Mouse (Mus musculus) kidney, adult 9 months (tissue): ENCODE data around the gene Lnpep.

ENCODE experiments used
- DNase-seq: peaks from one replicate; pipeline ENCODE4 v3.0.0; 2022

Gene Lnpep

GRCm38 (mm10) chr17:17491622-17492001 is 133.2 kb downstream of the Lnpep start:
- peak; percentile 14 for DNase-seq

GRCm38 (mm10) chr17:17490820-17491621 is 133.8 kb downstream of the Lnpep start:
- peak; percentile 20 for DNase-seq

GRCm38 (mm10) chr17:17485789-17486188 is 139.1 kb downstream of the Lnpep start:
- no peak for DNase-seq
